Mouse (Mus musculus): ENCODE measurements around the gene Selplg. TPM values are rescaled to one million over a fixed set of nuclear protein-coding genes. Genes with fewer than 3 reads are reported as not detected.
"Not testable (repeated sequence)": the region's sequence is repeated elsewhere in the genome, so short reads cannot be mapped to it uniquely, and the experiment has no call there.

Gene Selplg
- polyA plus RNA-seq, 1 experiment from 2014 or later, result 1.2 TPM

DNA sequence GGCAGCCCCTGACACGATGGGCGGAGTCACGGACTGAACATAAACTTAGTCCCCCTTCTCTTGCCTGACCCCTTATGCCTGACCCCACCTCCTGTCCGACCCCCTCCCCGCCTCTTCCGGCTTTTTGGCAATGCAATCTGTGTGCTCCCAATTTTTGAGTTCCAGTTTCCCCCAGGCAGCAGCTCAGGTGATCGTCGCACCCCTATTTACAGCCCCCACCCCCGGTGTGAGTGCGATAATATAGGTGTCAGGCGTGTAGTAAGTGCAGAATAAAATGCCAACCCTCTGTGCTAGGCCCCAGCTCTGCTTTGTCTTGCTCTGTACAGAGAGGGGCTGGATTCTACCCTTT, 17.4 kb downstream of the Selplg start:
- ATAC-seq, result no peak
- no peak overlapping the region for H3K9ac ChIP-seq (replicated peaks)
- no peak overlapping the region for H3K4me3 ChIP-seq (replicated peaks)
- 59% methylated on average over 11 of the region's 11 CpGs for WGBS
- no peak overlapping the region for H3K27ac ChIP-seq
- H3K4me1 ChIP-seq (replicated peaks), result 0 out of 2 replicates have a peak, but pooled peaks cover 4% of the 10 kb centered on the region
- peaks cover 7% of the 10 kb centered on the region; the same call in 1 of the 2 replicates for H3K9me3 ChIP-seq
- H3K36me3 ChIP-seq, result no peaks in the 10 kb centered on the region
- 0 out of 2 replicates have a peak, but pooled peaks cover 10% of the 10 kb centered on the region for H3K27me3 ChIP-seq
- no peak overlapping the region for H3K4me2 ChIP-seq (replicated peaks)

DNA sequence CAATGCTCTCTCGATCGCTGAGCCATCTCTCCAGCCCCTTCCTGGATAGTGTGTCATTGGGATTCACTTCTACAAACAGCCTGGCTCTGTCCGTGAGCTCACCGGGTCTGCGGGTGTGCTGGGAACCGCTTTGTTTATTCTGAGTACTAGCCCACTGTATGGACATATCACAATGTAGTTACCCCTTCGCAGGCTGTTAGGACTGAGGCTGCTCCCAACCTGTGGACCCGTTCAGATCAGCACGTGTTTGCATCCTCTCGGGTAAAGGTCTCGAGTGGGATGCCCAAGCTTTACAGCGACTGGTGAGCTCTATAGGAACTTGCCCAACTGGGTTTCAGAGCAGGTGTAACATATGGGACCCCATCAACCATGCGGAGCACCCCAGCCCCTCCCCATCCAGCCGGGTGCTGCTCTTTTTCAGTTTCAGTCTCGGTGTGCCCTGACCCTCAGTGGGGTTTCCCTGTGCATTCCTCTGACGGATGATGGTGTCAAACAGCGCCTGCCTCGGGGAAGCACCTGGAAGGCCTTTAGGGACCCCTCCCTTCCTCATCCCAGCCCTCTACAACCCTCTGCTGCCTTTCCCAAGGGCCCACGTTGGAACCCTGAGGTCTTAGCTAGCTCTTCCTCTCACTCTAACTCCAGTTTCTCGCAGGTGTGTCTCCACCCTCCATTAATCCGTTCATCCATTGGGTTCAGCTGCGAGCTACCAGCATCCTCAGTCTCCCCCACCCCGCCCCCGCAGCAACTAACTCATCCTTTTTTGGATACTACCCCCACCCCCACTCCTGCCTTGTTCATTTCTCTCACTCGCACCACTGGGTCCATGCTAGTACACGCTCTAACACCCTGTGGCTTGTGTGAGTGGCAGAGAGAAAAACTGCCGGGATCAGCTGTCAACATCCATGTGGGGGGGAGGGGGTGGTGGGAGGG, 18.1 kb downstream of the Selplg start:
- Histone ChIP-seq H3K27ac (no peak overlapping the region), H3K36me3 (no peaks in the 10 kb centered on the region), H3K9me3 (peaks cover 7% of the 10 kb centered on the region; the same call in 1 of the 2 replicates), H3K27me3 (0 out of 2 replicates have a peak, but pooled peaks cover 10% of the 10 kb centered on the region), H3K9ac (replicated peaks) (no peak overlapping the region), H3K4me1 (replicated peaks) (0 out of 2 replicates have a peak, but pooled peaks cover 4% of the 10 kb centered on the region), H3K4me3 (replicated peaks) (no peak overlapping the region), H3K4me2 (replicated peaks) (no peak overlapping the region)
- ATAC-seq, result no peak
- 42% methylated on average over 27 of the region's 27 CpGs for WGBS

DNA sequence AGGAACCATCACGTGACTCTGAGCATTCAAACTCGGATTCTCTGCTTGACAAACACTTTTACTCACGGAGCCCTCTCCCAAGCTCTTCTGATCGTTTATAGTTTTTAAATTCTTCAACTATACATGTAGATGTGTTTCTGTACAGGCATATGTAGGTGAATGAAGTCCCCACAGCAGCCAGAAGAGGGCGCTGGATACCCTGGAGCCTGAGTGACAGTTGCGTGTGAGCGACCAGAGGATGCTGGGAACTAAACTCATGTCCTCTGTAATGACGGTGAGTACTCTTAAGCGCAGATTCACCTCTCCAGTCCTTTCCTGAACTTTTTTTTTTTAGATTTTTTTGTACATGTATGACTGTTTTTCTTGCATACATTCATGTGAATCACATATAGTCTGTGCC, 18.8 kb downstream of the Selplg start:
- H3K4me1 ChIP-seq (replicated peaks), result 0 out of 2 replicates have a peak, but pooled peaks cover 4% of the 10 kb centered on the region
- 25% methylated on average over 9 of the region's 9 CpGs for WGBS

DNA sequence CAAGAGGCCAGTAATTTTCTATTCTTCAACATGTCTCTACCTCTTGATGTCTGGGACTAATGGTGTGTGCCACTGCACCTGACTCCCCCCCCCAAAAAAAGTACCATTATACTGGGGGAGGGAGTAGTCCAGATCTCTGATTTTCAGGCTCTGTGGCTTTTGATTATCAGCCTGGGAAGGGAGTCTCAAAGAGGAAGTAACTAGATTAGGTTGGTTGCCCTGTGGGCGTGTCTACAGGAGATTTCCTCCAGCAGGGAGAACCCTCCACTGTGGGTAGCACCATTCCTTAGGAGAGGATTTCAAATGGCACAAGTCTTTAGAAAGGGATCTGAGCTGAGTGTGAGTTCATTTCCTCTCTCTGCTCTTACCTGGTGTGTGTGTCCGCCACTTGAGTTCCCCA, 19.8 kb downstream of the Selplg start:
- Histone ChIP-seq H3K36me3 (no peaks in the 10 kb centered on the region), H3K9ac (replicated peaks) (no peak overlapping the region), H3K9me3 (peaks cover 7% of the 10 kb centered on the region; the same call in 1 of the 2 replicates), H3K4me2 (replicated peaks) (no peak overlapping the region), H3K4me1 (replicated peaks) (0 out of 2 replicates have a peak, but pooled peaks cover 4% of the 10 kb centered on the region), H3K27ac (no peak overlapping the region), H3K4me3 (replicated peaks) (no peak overlapping the region), H3K27me3 (0 out of 2 replicates have a peak, but pooled peaks cover 10% of the 10 kb centered on the region)
- WGBS, result 89% methylated on average over 2 of the region's 2 CpGs
- ATAC-seq, result no peak

More for the DNA sequence above, 18.8 kb downstream of the Selplg start:
- Histone ChIP-seq H3K9me3 (peaks cover 7% of the 10 kb centered on the region; the same call in 1 of the 2 replicates), H3K4me3 (replicated peaks) (no peak overlapping the region), H3K4me2 (replicated peaks) (no peak overlapping the region), H3K9ac (replicated peaks) (no peak overlapping the region), H3K27ac (no peak overlapping the region), H3K27me3 (0 out of 2 replicates have a peak, but pooled peaks cover 10% of the 10 kb centered on the region), H3K36me3 (no peaks in the 10 kb centered on the region)
- ATAC-seq, result no peak

DNA sequence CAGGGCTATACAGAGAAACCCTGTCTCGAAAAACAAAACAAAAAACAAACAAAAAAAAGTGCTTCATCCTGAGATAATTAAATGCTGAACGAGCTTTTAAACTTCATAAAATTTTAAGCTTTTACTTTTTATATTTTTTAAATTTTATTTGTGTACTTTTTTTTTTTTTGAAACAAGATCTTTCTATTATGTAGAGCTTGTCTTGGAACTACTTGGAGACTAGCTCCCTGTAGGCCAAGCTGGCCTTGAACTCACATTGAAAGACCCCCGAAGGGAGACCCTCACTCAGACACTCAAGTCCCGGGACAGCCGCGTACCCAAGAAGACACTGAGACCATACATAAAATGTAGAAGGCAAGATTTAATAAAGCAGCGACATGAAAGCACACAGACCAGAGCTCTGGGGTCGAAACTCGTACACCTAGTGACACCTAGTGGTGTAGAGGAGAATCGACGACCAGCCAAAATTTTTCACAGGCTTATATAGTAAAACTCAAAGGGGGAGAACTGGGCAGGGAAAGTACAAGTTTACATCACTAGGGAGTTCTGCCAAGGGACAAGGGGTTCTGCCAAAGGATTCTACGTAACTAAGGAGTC, 20.5 kb downstream of the Selplg start:
- H3K27ac ChIP-seq; H3K4me2 ChIP-seq (replicated peaks); H3K9me3 ChIP-seq; H3K27me3 ChIP-seq; H3K9ac ChIP-seq (replicated peaks); H3K36me3 ChIP-seq; H3K4me3 ChIP-seq (replicated peaks); H3K4me1 ChIP-seq (replicated peaks); ATAC-seq: not testable (repeated sequence)
- WGBS, result 23% methylated on average over 11 of the region's 12 CpGs

DNA sequence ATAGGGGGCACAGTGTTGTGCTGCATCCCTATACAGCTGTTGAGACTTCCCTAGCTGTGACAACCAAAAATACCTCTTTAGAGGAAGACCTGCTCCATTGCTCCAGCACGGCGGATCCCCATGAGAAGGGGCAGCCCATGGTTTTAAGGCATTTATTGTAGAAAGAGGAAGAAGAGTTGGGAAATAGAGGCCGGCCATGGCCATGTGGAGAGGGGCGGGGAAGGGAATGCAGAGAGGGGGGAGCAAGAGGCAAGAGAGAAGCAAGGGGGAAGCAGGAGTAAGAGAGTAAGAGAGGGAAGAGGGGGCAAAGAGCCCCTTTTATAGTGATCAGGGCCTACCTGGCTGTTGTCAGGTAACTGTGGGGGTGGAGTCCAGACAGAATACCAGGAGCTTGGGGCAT, 22.3 kb downstream of the Selplg start:
- no peaks in the 10 kb centered on the region for H3K36me3 ChIP-seq
- no peaks in the 10 kb centered on the region for H3K4me1 ChIP-seq (replicated peaks)
- H3K27me3 ChIP-seq, result 0 out of 2 replicates have a peak, but pooled peaks cover 6% of the 10 kb centered on the region
- peaks cover 7% of the 10 kb centered on the region; the same call in 1 of the 2 replicates for H3K9me3 ChIP-seq
- 92% methylated on average over 4 of the region's 4 CpGs for WGBS
- ATAC-seq, result no peak
- no peak overlapping the region for H3K27ac ChIP-seq
- no peak overlapping the region for H3K9ac ChIP-seq (replicated peaks)
- H3K4me2 ChIP-seq (replicated peaks), result no peak overlapping the region
- no peak overlapping the region for H3K4me3 ChIP-seq (replicated peaks)

DNA sequence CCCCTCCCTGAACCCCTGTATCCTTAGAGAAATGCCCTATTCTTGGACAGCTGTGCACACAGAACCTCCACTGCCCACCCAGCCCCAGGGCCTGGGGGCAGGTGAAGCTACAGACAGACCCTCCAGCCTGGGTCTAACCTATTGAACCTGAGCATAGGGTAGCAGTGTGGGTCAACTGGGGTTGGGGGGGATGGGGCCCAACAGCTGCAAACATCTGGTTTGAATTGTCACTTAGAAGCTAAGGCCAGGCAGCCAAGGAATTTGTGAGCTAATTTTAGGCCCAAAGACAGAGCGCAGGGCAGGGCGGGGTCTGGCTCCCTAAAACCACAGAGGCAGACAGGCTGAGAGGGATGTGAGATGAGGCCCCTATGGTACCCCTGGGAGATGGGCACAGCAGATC, 24.3 kb downstream of the Selplg start:
- H3K27me3 ChIP-seq, result no peaks in the 10 kb centered on the region
- no peaks in the 10 kb centered on the region for H3K4me1 ChIP-seq (replicated peaks)
- H3K9me3 ChIP-seq, result peaks cover 7% of the 10 kb centered on the region; the same call in 1 of the 2 replicates
- no peaks in the 10 kb centered on the region for H3K36me3 ChIP-seq
- no peak overlapping the region for H3K4me2 ChIP-seq (replicated peaks)
- H3K9ac ChIP-seq (replicated peaks), result no peak overlapping the region
- ATAC-seq, result no peak
- no peak overlapping the region for H3K27ac ChIP-seq
- H3K4me3 ChIP-seq (replicated peaks), result no peak overlapping the region
- 88% methylated on average over 2 of the region's 2 CpGs for WGBS

DNA sequence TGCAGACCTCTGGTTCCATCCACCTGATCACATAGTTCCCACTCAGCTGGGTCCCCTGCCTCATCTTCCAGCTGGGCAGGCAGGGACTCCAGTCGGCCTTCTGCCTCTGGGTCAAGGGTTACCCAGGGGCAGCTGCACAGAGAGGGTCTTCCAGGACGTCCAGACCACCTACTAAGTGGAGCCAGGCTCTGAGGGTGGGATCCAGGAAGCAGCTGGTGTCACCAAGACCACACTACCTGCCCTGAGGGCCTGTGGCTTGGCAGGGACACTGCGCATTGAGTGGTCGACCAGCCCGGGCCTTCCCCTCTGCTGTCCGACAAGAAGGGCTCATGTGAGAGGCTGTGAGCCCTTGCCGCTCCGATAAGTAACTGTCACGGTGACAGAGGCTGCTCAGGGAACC, 24.7 kb downstream of the Selplg start:
- Histone ChIP-seq H3K36me3 (no peaks in the 10 kb centered on the region), H3K27me3 (no peaks in the 10 kb centered on the region), H3K9me3 (peaks cover 7% of the 10 kb centered on the region; the same call in 1 of the 2 replicates), H3K4me3 (replicated peaks) (no peak overlapping the region), H3K4me1 (replicated peaks) (no peaks in the 10 kb centered on the region), H3K27ac (no peak overlapping the region), H3K4me2 (replicated peaks) (no peak overlapping the region), H3K9ac (replicated peaks) (no peak overlapping the region)
- 72% methylated on average over 9 of the region's 9 CpGs for WGBS
- no peak for ATAC-seq

DNA sequence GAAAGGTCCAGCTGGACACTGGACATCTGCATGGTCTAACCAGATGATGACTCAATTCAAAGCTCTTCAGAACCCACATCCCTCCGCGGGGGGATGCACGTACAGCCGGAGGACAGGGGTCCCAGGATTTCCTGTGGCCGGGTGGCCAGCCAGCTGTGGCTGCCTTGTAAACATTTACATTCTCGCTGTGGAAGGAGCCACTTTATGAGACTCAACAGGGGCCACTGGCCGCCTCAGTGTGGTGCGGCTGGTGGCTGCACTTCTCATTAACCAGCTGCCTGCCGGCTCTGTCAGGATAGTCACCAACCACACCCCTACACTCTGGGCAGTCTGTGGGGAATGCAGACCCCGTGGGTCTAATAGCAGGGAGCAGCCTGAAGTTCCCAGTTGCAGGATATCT, 26.0 kb downstream of the Selplg start:
- Histone ChIP-seq H3K4me3 (replicated peaks) (no peak overlapping the region), H3K9me3 (peaks cover 7% of the 10 kb centered on the region; the same call in 1 of the 2 replicates), H3K9ac (replicated peaks) (no peak overlapping the region), H3K27me3 (no peaks in the 10 kb centered on the region), H3K36me3 (no peaks in the 10 kb centered on the region), H3K4me2 (replicated peaks) (no peak overlapping the region), H3K27ac (no peak overlapping the region), H3K4me1 (replicated peaks) (no peaks in the 10 kb centered on the region)
- no peak for ATAC-seq
- WGBS, result 40% methylated on average over 10 of the region's 10 CpGs

DNA sequence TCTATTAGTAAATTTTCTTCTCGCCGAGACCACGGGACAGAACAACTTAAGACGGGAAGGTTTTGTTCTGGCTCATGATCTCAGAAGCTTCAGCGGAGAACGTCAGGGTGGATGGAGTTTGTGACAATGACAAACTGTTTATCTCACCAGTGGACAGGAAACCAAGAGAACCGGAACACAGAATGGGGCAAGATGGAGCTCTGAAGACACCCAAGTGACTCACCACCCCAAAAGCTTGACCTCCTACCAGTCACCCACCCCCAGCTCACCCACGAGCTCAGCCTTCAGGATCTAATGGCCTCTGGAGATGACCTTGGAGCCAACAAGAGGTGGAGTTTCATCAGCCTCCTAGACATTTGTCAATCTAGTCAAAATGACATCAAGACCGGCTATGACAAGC, 27.1 kb downstream of the Selplg start:
- Histone ChIP-seq H3K4me1 (replicated peaks) (peaks cover 3% of the 10 kb centered on the region), H3K4me2 (replicated peaks) (no peak overlapping the region), H3K36me3 (no peaks in the 10 kb centered on the region), H3K9ac (replicated peaks) (no peak overlapping the region), H3K4me3 (replicated peaks) (no peak overlapping the region), H3K9me3 (no peaks in the 10 kb centered on the region), H3K27me3 (no peaks in the 10 kb centered on the region), H3K27ac (no peak overlapping the region)
- ATAC-seq, result no peak
- 90% methylated on average over 9 of the region's 9 CpGs for WGBS

DNA sequence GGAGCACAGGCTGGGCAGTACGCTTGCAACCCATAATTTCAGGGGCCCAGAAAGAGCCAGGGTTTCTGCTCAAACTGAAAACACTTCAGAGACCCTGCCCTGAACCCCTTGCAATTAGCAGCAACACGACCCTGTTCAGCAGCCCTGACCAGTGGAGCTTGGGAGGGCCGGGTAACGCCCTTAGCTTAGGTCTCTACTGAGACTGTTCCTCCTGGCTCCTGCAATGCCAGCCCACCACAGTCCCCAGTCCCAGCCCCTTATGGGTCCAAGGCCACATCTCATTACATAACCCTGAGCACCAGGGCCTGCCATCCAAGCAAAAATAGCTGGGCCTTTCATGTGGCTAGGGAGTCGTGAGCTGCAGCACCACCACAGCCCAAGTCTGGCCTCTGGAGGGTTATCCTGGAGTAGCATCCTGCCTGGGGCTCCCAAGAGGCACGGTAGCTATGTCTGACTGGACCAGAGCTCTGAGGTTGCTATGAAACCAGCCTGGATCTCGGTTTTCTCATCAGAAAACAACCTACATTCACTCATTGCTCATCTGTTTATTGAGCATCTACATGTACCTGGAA, 28.0 kb downstream of the Selplg start:
- ATAC-seq, result no peak

DNA sequence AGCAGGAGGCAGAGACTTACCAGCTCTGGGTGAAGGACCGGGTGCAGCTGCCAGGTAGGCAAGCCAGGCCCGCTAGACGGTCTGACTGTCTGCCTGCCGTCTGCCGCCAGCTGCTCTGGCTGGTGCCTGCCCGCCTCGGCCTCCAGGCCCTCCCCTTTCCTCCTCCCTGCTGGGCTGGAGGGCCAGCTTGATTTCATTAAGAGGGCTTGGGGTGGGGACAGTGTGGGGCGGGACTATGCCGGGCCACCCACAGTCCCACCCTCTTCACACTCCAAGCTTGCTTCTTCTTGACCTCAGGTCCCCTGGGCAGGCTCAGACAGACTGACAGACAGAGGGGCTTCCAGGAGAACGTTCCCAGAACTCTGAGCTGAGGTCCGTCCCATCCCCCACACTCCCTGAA, 32.2 kb downstream of the Selplg start, which contains the start of gene Tmem119:
TSS of gene Tmem119 (minus strand) at position 237 of the 400 bp plus-strand sequence.
- under 1% methylated on average over 11 of the region's 11 CpGs for WGBS
- Histone ChIP-seq H3K36me3 (no peaks in the 10 kb centered on the region), H3K9ac (replicated peaks) (no peak within 1 kb of the TSS), H3K4me1 (replicated peaks) (peaks cover 23% of the 10 kb centered on the region), H3K4me3 (replicated peaks) (no peak within 1 kb of the TSS), H3K27me3 (peaks cover 13% of the 10 kb centered on the region), H3K9me3 (no peaks in the 10 kb centered on the region), H3K4me2 (replicated peaks) (0 out of 2 replicates have a peak within 1 kb of the TSS, but pooled peaks have one; percentile 9), H3K27ac (peak within 1 kb of the TSS; percentile 4; the same call in 1 of the 2 replicates)
- ATAC-seq, result peak; percentile 82

More for the DNA sequence above, 28.0 kb downstream of the Selplg start:
- Histone ChIP-seq H3K4me3 (replicated peaks) (no peak overlapping the region), H3K4me2 (replicated peaks) (no peak overlapping the region), H3K36me3 (no peaks in the 10 kb centered on the region), H3K9me3 (no peaks in the 10 kb centered on the region), H3K27ac (no peak overlapping the region), H3K27me3 (no peaks in the 10 kb centered on the region), H3K4me1 (replicated peaks) (peaks cover 12% of the 10 kb centered on the region), H3K9ac (replicated peaks) (no peak overlapping the region)
- WGBS, result 67% methylated on average over 7 of the region's 7 CpGs

All from midbrain, embryonic 13.5 days (tissue).